Mouse (Mus musculus) CH12.LX (cell line): ENCODE measurements around the gene Usp35. TPM values are rescaled to one million over a fixed set of nuclear protein-coding genes. Genes with fewer than 3 reads are reported as not detected.
A peak's percentile ranks its signal among the peaks of the same experiment; 100 is the strongest.

Experiments used
- DNase-seq: peaks from one replicate; pipeline ENCODE4 v3.0.0-alpha.2; 2013; ENCODE audit errors: extremely low read depth
- H3K27ac ChIP-seq: 2 replicates; pipeline ENCODE4 v1.5.1; 2012; ENCODE audit warnings: low read depth, mild to moderate bottlenecking, control low read depth, moderate library complexity; ENCODE audit not compliant: insufficient read depth
- H3K27me3 ChIP-seq: replicated peaks from 2 replicates; pipeline ENCODE3; 2012; ENCODE audit warnings: inconsistent platforms
- H3K36me3 ChIP-seq, 2 experiments: replicated peaks in 1 of 2; 2 replicates each; pipeline versions ENCODE3 to v1.6.1; 2012; ENCODE audit warnings: inconsistent platforms in 1 of 2, low read length in 1 of 2, mild to moderate bottlenecking in 1 of 2, mixed read lengths in 1 of 2, moderate library complexity in 1 of 2; ENCODE audit not compliant: control insufficient read depth in 1 of 2, insufficient read depth in 1 of 2
- H3K4me1 ChIP-seq, 2 experiments: 2 replicates each; pipeline ENCODE4 v1.6.1; 2012; ENCODE audit warnings: inconsistent platforms in 1 of 2, moderate library complexity in 1 of 2; ENCODE audit not compliant: insufficient read depth in 2 of 2, control insufficient read depth in 1 of 2
- H3K4me2 ChIP-seq: 2 replicates; pipeline ENCODE4 v1.6.1; 2012; ENCODE audit warnings: low read depth, mild to moderate bottlenecking, control low read depth; ENCODE audit not compliant: poor library complexity, insufficient read depth, severe bottlenecking
- H3K4me3 ChIP-seq, 3 experiments: fragments of 150-350 bp in 1 of 3; sonication (generic) in 1 of 3; replicated peaks in 1 of 3; 2 replicates each; pipeline versions ENCODE3 to v1.5.1; 2011 to 2012; ENCODE audit warnings: low read depth in 2 of 3, low read length in 2 of 3, mild to moderate bottlenecking in 2 of 3, moderate library complexity in 2 of 3, control low read depth in 1 of 3, improper control_type of control experiment in 1 of 3, inconsistent platforms in 1 of 3, mixed read lengths in 1 of 3; ENCODE audit not compliant: poor library complexity in 1 of 3
- H3K79me2 ChIP-seq: replicated peaks from 2 replicates; pipeline ENCODE4 v1.6.1; 2012; ENCODE audit warnings: mild to moderate bottlenecking, moderate library complexity; ENCODE audit not compliant: control insufficient read depth, poor library complexity, insufficient read depth, severe bottlenecking; ENCODE audit errors: extremely low read depth
- H3K9ac ChIP-seq: 2 replicates; pipeline ENCODE4 v1.6.1; 2012; ENCODE audit warnings: low read depth, mild to moderate bottlenecking, control low read depth, moderate library complexity; ENCODE audit not compliant: insufficient read depth
- H3K9me3 ChIP-seq: replicated peaks from 2 replicates; pipeline ENCODE3; 2012; ENCODE audit warnings: low read length, inconsistent platforms, mixed read lengths
- BHLHE40 ChIP-seq: IDR thresholded peaks from 2 replicates; pipeline ENCODE4 v1.6.1; 2011; ENCODE audit warnings: mild to moderate bottlenecking, low read depth, low read length, improper control_type of control experiment
- CHD2 ChIP-seq: IDR thresholded peaks from 2 replicates; pipeline ENCODE4 v1.6.1; 2011; ENCODE audit warnings: low read length, improper control_type of control experiment
- CTCF ChIP-seq, 2 experiments: IDR thresholded peaks in 1 of 2; conservative IDR thresholded peaks in 1 of 2; 2 replicates each; pipeline ENCODE4 v1.5.1; 2011 to 2012; ENCODE audit warnings: low read depth in 2 of 2, low read length in 2 of 2, improper control_type of control experiment in 1 of 2, inconsistent platforms in 1 of 2, mild to moderate bottlenecking in 1 of 2, moderate library complexity in 1 of 2
- E2F4 ChIP-seq: IDR thresholded peaks from 2 replicates; pipeline ENCODE4 v1.6.1; 2011; ENCODE audit warnings: low read depth, low read length, improper control_type of control experiment; ENCODE audit not compliant: insufficient replicate concordance
- ETS1 ChIP-seq: conservative IDR thresholded peaks from 2 replicates; pipeline ENCODE4 v1.6.1; 2012; ENCODE audit warnings: low read depth, mild to moderate bottlenecking, inconsistent platforms, low read length, improper control_type of control experiment, moderate library complexity
- IRF4 ChIP-seq: IDR thresholded peaks from 2 replicates; pipeline ENCODE4 v1.6.1; 2014; ENCODE audit warnings: low read depth, mild to moderate bottlenecking, inconsistent platforms, low read length, improper control_type of control experiment
- JUN ChIP-seq: IDR thresholded peaks from 2 replicates; pipeline ENCODE4 v1.6.1; 2011; ENCODE audit warnings: low read depth, mild to moderate bottlenecking, low read length, improper control_type of control experiment, moderate library complexity; ENCODE audit not compliant: insufficient read depth
- KAT2A ChIP-seq: IDR thresholded peaks from 2 replicates; pipeline ENCODE4 v1.6.1; 2012; ENCODE audit warnings: low read length, improper control_type of control experiment, inconsistent platforms; ENCODE audit not compliant: insufficient replicate concordance
- MAZ ChIP-seq: IDR thresholded peaks from 2 replicates; pipeline ENCODE4 v1.6.1; 2012; ENCODE audit warnings: low read depth, mild to moderate bottlenecking, inconsistent platforms, low read length, improper control_type of control experiment, moderate library complexity
- MEF2A ChIP-seq: IDR thresholded peaks from 2 replicates; pipeline ENCODE4 v1.6.1; 2014; ENCODE audit warnings: low read depth, mild to moderate bottlenecking, inconsistent platforms, low read length, improper control_type of control experiment, borderline replicate concordance
- MXI1 ChIP-seq: IDR thresholded peaks from 2 replicates; pipeline ENCODE4 v1.6.1; 2011; ENCODE audit warnings: mild to moderate bottlenecking, low read depth, low read length, improper control_type of control experiment
- NELFE ChIP-seq: IDR thresholded peaks from 2 replicates; pipeline ENCODE4 v1.6.1; 2011; ENCODE audit warnings: low read depth, low read length, improper control_type of control experiment
- PAX5 ChIP-seq: IDR thresholded peaks from 2 replicates; pipeline ENCODE4 v1.6.1; 2012; ENCODE audit warnings: low read length, inconsistent platforms, mixed read lengths
- POLR2A ChIP-seq: IDR thresholded peaks from 2 replicates; pipeline ENCODE4 v1.6.1; 2011; ENCODE audit warnings: low read depth, mild to moderate bottlenecking, improper control_type of control experiment, low read length
- SIN3A ChIP-seq: IDR thresholded peaks from 2 replicates; pipeline ENCODE4 v1.6.1; 2012; ENCODE audit warnings: low read length, improper control_type of control experiment, inconsistent platforms
- SMC3 ChIP-seq: IDR thresholded peaks from 2 replicates; pipeline ENCODE4 v1.6.1; 2011; ENCODE audit warnings: low read depth, low read length, improper control_type of control experiment
- USF1 ChIP-seq: IDR thresholded peaks from 2 replicates; pipeline ENCODE4 v1.6.1; 2014; ENCODE audit warnings: low read depth, mild to moderate bottlenecking, inconsistent platforms, low read length, improper control_type of control experiment
- ZC3H11A ChIP-seq: IDR thresholded peaks from 2 replicates; pipeline ENCODE4 v1.6.1; 2012; ENCODE audit warnings: low read depth, mild to moderate bottlenecking, inconsistent platforms, low read length, improper control_type of control experiment
- ZMIZ1 ChIP-seq: IDR thresholded peaks from 2 replicates; pipeline ENCODE4 v1.6.1; 2012; ENCODE audit warnings: low read depth, mild to moderate bottlenecking, inconsistent platforms, low read length, improper control_type of control experiment
- ZNF384 ChIP-seq: IDR thresholded peaks from 2 replicates; pipeline ENCODE4 v1.6.1; 2012; ENCODE audit warnings: low read depth, low read length, improper control_type of control experiment, inconsistent platforms
- dilution Hi-C: fragments of 300-500 bp; cut with MboI; formaldehyde crosslinking; loops from 2 replicates; pipeline ENCODE4 v1.14.3; 2020; ENCODE audit warnings: low sequenced_read_pairs; ENCODE audit not compliant: extremely low pct_unique_long_range_greater_than_20kb, extremely low pct_ligation_motif_present
- in situ Hi-C: fragments of 300-500 bp; cut with MboI; formaldehyde crosslinking; loops from 3 replicates; pipeline ENCODE4 v1.14.3; 2019; ENCODE audit warnings: low sequenced_read_pairs, low pct_ligation_motif_present, low pct_unique_long_range_greater_than_20kb, mixed read lengths
- polyA plus RNA-seq: library from polyadenylated mRNA; unstranded; fragments of >175 nt; gene quantifications from 2 replicates; pipeline ENCODE4 v1.2.1, GENCODE M21; 2012; ENCODE audit warnings: low read depth; ENCODE audit not compliant: insufficient read length
- total RNA-seq, 2 experiments: library from RNA; depleted of rRNA; stranded (reverse); fragments of 300-350 nt in 1 of 2; fragments of >200 nt in 1 of 2; gene quantifications; 2 replicates each; pipeline ENCODE4 v1.2.3; 2012 to 2014

Gene Usp35
- total and polyA plus RNA-seq, 3 experiments: 1.2 to 1.8 (median 1.3) TPM

GRCm38 (mm10) chr7:97338593-97338992 lies 6.8 kb upstream of the Usp35 start:
- no peaks in the 10 kb centered on the region for H3K79me2 ChIP-seq
- no peaks in the 10 kb centered on the region for H3K36me3 ChIP-seq
- TF ChIP-seq POLR2A: no peak
- TF ChIP-seq MEF2A: no peak
- no peak for TF ChIP-seq KAT2A
- TF ChIP-seq ETS1: no peak
- no peak for TF ChIP-seq ZMIZ1
- no peak for TF ChIP-seq BHLHE40
- no peak for TF ChIP-seq MAZ
- no peak for TF ChIP-seq CTCF (conservative IDR thresholded peaks at IDR 0.05 in 1 of 2, IDR thresholded peaks at IDR 0.05 in 1 of 2; ENCODE audit: low read depth in 2 of 2, low read length in 2 of 2)
- TF ChIP-seq SMC3: no peak
- no peak for TF ChIP-seq ZC3H11A
- no peak for TF ChIP-seq NELFE
- no peak for TF ChIP-seq CHD2
- no peak for TF ChIP-seq E2F4
- TF ChIP-seq PAX5: no peak
- no peak for TF ChIP-seq IRF4
- TF ChIP-seq MXI1: no peak
- no peak overlapping the region for H3K27ac ChIP-seq
- in situ Hi-C loops (no loop called here), dilution Hi-C loops (no loop called here)
- DNase-seq: no peak
- H3K9me3 ChIP-seq: no peaks in the 10 kb centered on the region
- peaks cover 0 to 22% of the 10 kb centered on the region in 2 experiments; a peak in 2 of 4 replicates for H3K4me1 ChIP-seq
- H3K27me3 ChIP-seq: no peaks in the 10 kb centered on the region
- no peak overlapping the region for H3K4me3 ChIP-seq
- H3K4me2 ChIP-seq: no peak overlapping the region
- no peak overlapping the region for H3K9ac ChIP-seq

GRCm38 (mm10) chr7:97336678-97337077 lies 4.9 kb upstream of the Usp35 start:
- dilution Hi-C loops (no loop called here), in situ Hi-C loops (no loop called here)
- Histone ChIP-seq H3K36me3 (no peaks in the 10 kb centered on the region), H3K27ac (no peak overlapping the region), H3K27me3 (no peaks in the 10 kb centered on the region), H3K4me1 (peaks cover 6 to 31% of the 10 kb centered on the region in 2 experiments), H3K4me2 (no peak overlapping the region), H3K79me2 (no peaks in the 10 kb centered on the region), H3K9me3 (no peaks in the 10 kb centered on the region), H3K4me3 (no peak overlapping the region), H3K9ac (no peak overlapping the region)
- no peak for DNase-seq
- TF ChIP-seq USF1: 0 out of 2 replicates have a peak, but pooled peaks have one; percentile 3
- no peak for TF ChIP-seq ZNF384
- no peak for TF ChIP-seq E2F4
- TF ChIP-seq ZMIZ1: no peak
- TF ChIP-seq JUN: no peak
- TF ChIP-seq SIN3A: no peak
- no peak for TF ChIP-seq NELFE
- no peak for TF ChIP-seq SMC3
